Mouse (Mus musculus): ENCODE measurements around the gene Tmcc1.

- no peak for TF ChIP-seq CTCF (IDR thresholded peaks at IDR 0.05; ENCODE audit: extremely low read depth, insufficient read depth, low read length)
- TF ChIP-seq POLR2A (IDR thresholded peaks at IDR 0.05; ENCODE audit: extremely low read depth, insufficient read depth, low read length) = no peak
Measured at GRCm38 (mm10) chr6:115973881-115974662, 219.2 kb downstream of the Tmcc1 start.
